Mouse (Mus musculus) forebrain, embryonic 15.5 days (tissue): Measurements from ENCODE around the gene Bag3. TPM values are rescaled to one million over a fixed set of nuclear protein-coding genes. Genes with fewer than 3 reads are reported as not detected.

Source experiments
- ATAC-seq: fragments of 200-750 bp; cut with Nextera tagmentation; replicated peaks from 2 replicates; pipeline ENCODE4 v1.8.0; 2017; ENCODE audit warnings: mild to moderate bottlenecking, moderate TSS enrichment, moderate library complexity
- H3K27ac ChIP-seq: fragments of 300-500 bp; sonication (generic); replicated peaks from 2 replicates; pipeline ENCODE4 v1.5.1; 2015; ENCODE audit warnings: mild to moderate bottlenecking, inconsistent platforms
- H3K27me3 ChIP-seq: fragments of 300-500 bp; sonication (generic); 2 replicates; pipeline ENCODE4 v1.6.1; 2015; ENCODE audit warnings: inconsistent platforms
- H3K36me3 ChIP-seq: fragments of 300-500 bp; sonication (generic); 2 replicates; pipeline ENCODE4 v1.6.1; 2015; ENCODE audit warnings: mild to moderate bottlenecking, inconsistent platforms
- H3K4me1 ChIP-seq: fragments of 300-500 bp; sonication (generic); 2 replicates; pipeline ENCODE4 v1.6.1; 2015; ENCODE audit warnings: inconsistent platforms
- H3K4me2 ChIP-seq: fragments of 300-500 bp; sonication (generic); replicated peaks from 2 replicates; pipeline ENCODE4 v1.6.1; 2015; ENCODE audit warnings: mild to moderate bottlenecking, inconsistent platforms
- H3K4me3 ChIP-seq: fragments of 300-500 bp; sonication (generic); 2 replicates; pipeline ENCODE4 v1.5.1; 2015; ENCODE audit warnings: mild to moderate bottlenecking, inconsistent platforms
- H3K9ac ChIP-seq: fragments of 300-500 bp; sonication (generic); replicated peaks from 2 replicates; pipeline ENCODE4 v1.6.1; 2015; ENCODE audit warnings: mild to moderate bottlenecking, inconsistent platforms
- H3K9me3 ChIP-seq: fragments of 300-500 bp; sonication (generic); 2 replicates; pipeline ENCODE4 v1.6.1; 2016; ENCODE audit warnings: inconsistent platforms
- whole genome bisulfite sequencing: fragments of 180-500 bp; shearing (Covaris S2); methylation state at CpG from one replicate; pipeline ENCODE4 v1.1.7; 2015; ENCODE audit warnings: mixed read lengths; 5-methylcytosine and 5-hydroxymethylcytosine counted together
- polyA plus RNA-seq: library from polyadenylated mRNA; unstranded; fragments of >200 nt; fragmentation: Nextera tagmentation; extraction: Ambion mirVana; gene quantifications from 2 replicates; pipeline ENCODE4 v1.2.1, GENCODE M21; 2015

Gene Bag3
- 1.4 and 2.2 TPM in 2 replicates for polyA plus RNA-seq

DNA sequence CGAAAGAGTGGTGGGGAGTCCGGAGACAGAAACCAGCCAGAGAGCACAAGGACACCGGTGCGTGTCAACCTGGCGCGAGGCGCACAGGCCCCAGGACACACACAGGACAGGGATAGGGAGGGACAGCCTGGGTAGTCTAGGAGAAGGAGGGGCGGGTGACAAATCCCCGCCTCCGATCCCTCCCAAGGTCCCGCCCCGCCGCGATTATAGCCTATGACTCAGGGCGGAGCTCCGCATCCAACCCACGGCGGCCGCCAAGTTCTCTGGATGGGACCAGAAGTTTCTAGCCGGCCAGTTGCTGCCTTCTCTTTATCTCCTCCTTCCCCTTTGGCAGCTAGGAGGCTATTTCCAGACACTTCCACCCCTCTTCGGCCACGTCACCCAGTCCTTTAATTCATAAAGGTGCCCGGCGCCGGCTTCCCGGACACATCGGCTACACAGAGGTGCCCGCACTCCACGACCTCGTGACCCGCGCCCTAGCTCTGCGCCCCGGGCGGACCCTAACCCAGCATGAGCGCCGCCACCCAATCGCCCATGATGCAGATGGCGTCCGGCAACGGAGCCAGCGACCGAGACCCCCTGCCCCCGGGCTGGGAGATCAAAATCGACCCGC lies at the start of gene Bag3:
TSS of gene Bag3 (plus strand) at position 268 of the 613 bp plus-strand sequence.
- Histone ChIP-seq H3K36me3 (no peaks in the 10 kb centered on the region), H3K27ac (no peak within 1 kb of the TSS), H3K4me3 (peak within 1 kb of the TSS; percentile 40), H3K9me3 (no peaks in the 10 kb centered on the region), H3K4me2 (peak within 1 kb of the TSS; percentile 57), H3K27me3 (peaks cover 14% of the 10 kb centered on the region; the same call in 1 of the 2 replicates), H3K9ac (peak within 1 kb of the TSS; percentile 37), H3K4me1 (peaks cover 14% of the 10 kb centered on the region)
- peak; percentile 82 for ATAC-seq
- under 1% methylated on average over 46 of the region's 46 CpGs for WGBS

DNA sequence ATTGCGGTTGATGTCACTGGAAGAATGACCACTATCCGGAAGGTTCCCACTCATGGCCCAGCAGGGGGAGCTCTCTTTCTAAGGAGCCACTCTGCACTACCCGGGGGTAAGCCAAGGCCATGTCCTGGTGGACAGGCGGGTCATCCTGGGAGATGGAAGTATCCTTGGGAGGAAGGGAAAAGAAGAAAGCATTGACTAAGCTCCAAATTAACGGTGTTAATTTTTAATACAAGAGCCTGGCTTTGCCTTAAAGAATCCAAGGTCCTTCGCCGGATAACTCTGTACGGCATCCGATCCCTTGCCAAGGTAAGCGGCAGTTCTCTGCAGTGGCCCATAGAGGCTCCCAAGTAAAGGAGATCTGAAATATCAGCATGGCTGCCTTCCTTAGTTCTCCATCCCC lies 49.1 kb upstream of the Bag3 start:
- WGBS, result 32% methylated on average over 10 of the region's 10 CpGs
- Histone ChIP-seq H3K36me3 (no peaks in the 10 kb centered on the region), H3K9me3 (no peaks in the 10 kb centered on the region), H3K27ac (no peak overlapping the region), H3K27me3 (no peaks in the 10 kb centered on the region), H3K9ac (no peak overlapping the region), H3K4me2 (peak overlapping the region; percentile 39), H3K4me1 (no peaks in the 10 kb centered on the region; the same call in 1 of the 2 replicates), H3K4me3 (peak overlapping the region; percentile 34)
- 0 out of 2 replicates have a peak, but pooled peaks have one; percentile 74 for ATAC-seq

- Histone ChIP-seq H3K27ac (no peak overlapping the region), H3K36me3 (no peaks in the 10 kb centered on the region), H3K27me3 (no peaks in the 10 kb centered on the region), H3K4me1 (no peaks in the 10 kb centered on the region), H3K4me2 (no peak overlapping the region), H3K9me3 (peaks cover 17% of the 10 kb centered on the region; the same call in 1 of the 2 replicates), H3K4me3 (no peak overlapping the region), H3K9ac (no peak overlapping the region)
- WGBS, result 95% methylated on average over 3 of the region's 3 CpGs
- no peak for ATAC-seq
Measured at GRCm38 (mm10) chr7:128488986-128489385, 34.4 kb upstream of the Bag3 start.

GRCm38 (mm10) chr7:128494546-128494945 lies 28.9 kb upstream of the Bag3 start:
- 89% methylated on average over 5 of the region's 5 CpGs for WGBS

GRCm38 (mm10) chr7:128499801-128500200 lies 23.6 kb upstream of the Bag3 start:
- Histone ChIP-seq H3K9me3 (no peaks in the 10 kb centered on the region), H3K4me2 (no peak overlapping the region), H3K27me3 (no peaks in the 10 kb centered on the region), H3K4me3 (no peak overlapping the region), H3K9ac (no peak overlapping the region), H3K27ac (no peak overlapping the region), H3K4me1 (no peaks in the 10 kb centered on the region), H3K36me3 (no peaks in the 10 kb centered on the region)
- WGBS, result 83% methylated on average over 6 of the region's 6 CpGs
- no peak for ATAC-seq

More at GRCm38 (mm10) chr7:128494546-128494945, 28.9 kb upstream of the Bag3 start:
- Histone ChIP-seq H3K27ac (no peak overlapping the region), H3K4me2 (no peak overlapping the region), H3K9ac (no peak overlapping the region), H3K9me3 (no peaks in the 10 kb centered on the region), H3K36me3 (no peaks in the 10 kb centered on the region), H3K27me3 (no peaks in the 10 kb centered on the region), H3K4me1 (no peaks in the 10 kb centered on the region), H3K4me3 (no peak overlapping the region)
- no peak for ATAC-seq

DNA sequence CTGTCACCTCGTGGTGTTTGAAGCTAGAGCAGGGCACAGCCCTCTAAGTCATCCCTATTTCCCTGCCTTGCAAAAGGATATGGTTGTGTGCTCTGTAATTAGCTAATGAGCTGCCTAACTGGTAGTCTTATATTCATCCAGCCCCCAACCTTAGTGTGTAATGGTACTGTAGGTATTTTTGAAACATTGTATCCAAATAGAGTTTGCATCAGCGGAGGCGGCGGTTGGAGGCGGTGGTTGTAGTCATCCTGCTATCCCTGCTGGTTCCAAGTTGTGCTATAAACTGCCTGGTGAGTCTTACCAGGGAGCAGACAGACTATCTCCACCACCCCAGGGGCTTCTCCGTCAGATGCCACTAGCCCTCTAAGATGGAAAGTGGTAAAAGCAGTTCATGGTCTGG lies 19.3 kb upstream of the Bag3 start:
- WGBS, result 94% methylated on average over 6 of the region's 6 CpGs
- Histone ChIP-seq H3K9me3 (no peaks in the 10 kb centered on the region), H3K4me3 (no peak overlapping the region), H3K27me3 (no peaks in the 10 kb centered on the region), H3K4me1 (no peaks in the 10 kb centered on the region), H3K9ac (no peak overlapping the region), H3K4me2 (no peak overlapping the region), H3K36me3 (no peaks in the 10 kb centered on the region), H3K27ac (no peak overlapping the region)
- no peak for ATAC-seq

- 79% methylated on average over 5 of the region's 5 CpGs for WGBS
- H3K27ac ChIP-seq, result no peak overlapping the region
- no peak for ATAC-seq
- H3K4me1 ChIP-seq, result no peaks in the 10 kb centered on the region
- no peaks in the 10 kb centered on the region for H3K36me3 ChIP-seq
- no peaks in the 10 kb centered on the region for H3K9me3 ChIP-seq
- H3K27me3 ChIP-seq, result no peaks in the 10 kb centered on the region
- no peak overlapping the region for H3K9ac ChIP-seq
- no peak overlapping the region for H3K4me3 ChIP-seq
- no peak overlapping the region for H3K4me2 ChIP-seq
Measured at GRCm38 (mm10) chr7:128511936-128512335, 11.5 kb upstream of the Bag3 start.

- H3K27ac ChIP-seq, result no peak overlapping the region
- H3K9ac ChIP-seq, result no peak overlapping the region
- 29% methylated on average over 7 of the region's 7 CpGs for WGBS
- H3K36me3 ChIP-seq, result no peaks in the 10 kb centered on the region
- no peak overlapping the region for H3K4me2 ChIP-seq
- no peak overlapping the region for H3K4me3 ChIP-seq
- ATAC-seq, result no peak
- H3K4me1 ChIP-seq, result no peaks in the 10 kb centered on the region
- no peaks in the 10 kb centered on the region for H3K9me3 ChIP-seq
- no peaks in the 10 kb centered on the region for H3K27me3 ChIP-seq
Measured at GRCm38 (mm10) chr7:128513512-128513911, 9.9 kb upstream of the Bag3 start.

GRCm38 (mm10) chr7:128514341-128514740 lies 9.1 kb upstream of the Bag3 start:
- no peaks in the 10 kb centered on the region for H3K36me3 ChIP-seq
- H3K4me3 ChIP-seq, result no peak overlapping the region
- 55% methylated on average over 4 of the region's 4 CpGs for WGBS
- no peaks in the 10 kb centered on the region for H3K9me3 ChIP-seq
- no peak overlapping the region for H3K4me2 ChIP-seq
- no peaks in the 10 kb centered on the region for H3K27me3 ChIP-seq
- H3K4me1 ChIP-seq, result no peaks in the 10 kb centered on the region
- H3K9ac ChIP-seq, result no peak overlapping the region
- no peak overlapping the region for H3K27ac ChIP-seq
- ATAC-seq, result no peak

- 0 out of 2 replicates have a peak, but pooled peaks have one; percentile 60 for ATAC-seq
- H3K9ac ChIP-seq, result no peak overlapping the region
- H3K27ac ChIP-seq, result no peak overlapping the region
- H3K9me3 ChIP-seq, result no peaks in the 10 kb centered on the region
- H3K4me1 ChIP-seq, result no peaks in the 10 kb centered on the region
- 50% methylated on average over 4 of the region's 4 CpGs for WGBS
- H3K27me3 ChIP-seq, result no peaks in the 10 kb centered on the region
- no peak overlapping the region for H3K4me3 ChIP-seq
- H3K36me3 ChIP-seq, result no peaks in the 10 kb centered on the region
- H3K4me2 ChIP-seq, result no peak overlapping the region
Measured at GRCm38 (mm10) chr7:128516346-128516745, 7.1 kb upstream of the Bag3 start.

- no peak overlapping the region for H3K9ac ChIP-seq
- H3K4me1 ChIP-seq, result peaks cover 14% of the 10 kb centered on the region
- 77% methylated on average over 16 of the region's 16 CpGs for WGBS
- no peak for ATAC-seq
- no peaks in the 10 kb centered on the region for H3K9me3 ChIP-seq
- no peaks in the 10 kb centered on the region for H3K36me3 ChIP-seq
- peaks cover 14% of the 10 kb centered on the region; the same call in 1 of the 2 replicates for H3K27me3 ChIP-seq
- H3K4me3 ChIP-seq, result no peak overlapping the region
- no peak overlapping the region for H3K27ac ChIP-seq
- H3K4me2 ChIP-seq, result no peak overlapping the region
Measured at GRCm38 (mm10) chr7:128519316-128520050, 3.9 kb upstream of the Bag3 start.

DNA sequence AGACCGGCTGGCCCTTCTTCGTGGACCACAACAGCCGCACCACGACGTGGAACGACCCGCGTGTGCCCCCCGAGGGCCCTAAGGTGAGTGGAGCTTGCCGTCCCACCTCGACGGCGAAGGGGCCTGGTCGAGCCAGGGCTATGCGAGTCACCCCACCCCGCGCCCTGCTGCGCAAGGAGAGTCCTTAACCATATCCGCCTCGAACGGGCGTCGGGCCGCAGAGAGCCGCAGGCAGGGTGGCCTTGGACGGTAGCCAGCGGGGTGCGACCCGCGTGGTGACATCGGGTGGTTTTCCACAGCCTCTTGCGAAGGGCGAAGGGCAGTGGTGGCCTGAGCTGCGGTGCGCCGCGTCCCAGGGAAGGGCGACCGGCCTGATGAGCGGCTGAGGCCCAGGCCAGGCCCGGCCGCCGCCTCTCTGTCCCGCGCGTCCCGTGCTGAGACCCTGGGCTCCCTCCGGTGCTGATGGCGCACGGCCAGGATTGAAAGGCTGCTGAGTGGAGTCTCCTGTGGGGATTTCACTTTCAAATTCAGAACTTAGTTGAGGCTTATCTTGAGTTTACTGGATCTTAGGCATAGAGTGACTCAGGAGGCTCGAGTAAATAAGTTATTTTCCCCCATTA lies 656 bp downstream of the Bag3 start:
- H3K4me1 ChIP-seq, result peaks cover 15% of the 10 kb centered on the region
- H3K9me3 ChIP-seq, result no peaks in the 10 kb centered on the region
- peak overlapping the region; percentile 37 for H3K9ac ChIP-seq
- H3K27me3 ChIP-seq, result peaks cover 14% of the 10 kb centered on the region; the same call in 1 of the 2 replicates
- ATAC-seq, result 0 out of 2 replicates have a peak, but pooled peaks have one; percentile 48
- H3K27ac ChIP-seq, result no peak overlapping the region
- H3K4me2 ChIP-seq, result peak overlapping the region; percentile 57
- WGBS, result 2% methylated on average over 51 of the region's 51 CpGs
- peak overlapping the region; percentile 40 for H3K4me3 ChIP-seq
- H3K36me3 ChIP-seq, result no peaks in the 10 kb centered on the region
